Mouse (Mus musculus) ES-E14 (cell line): ENCODE measurements around the gene Stat5b.

Experiments
- HCFC1 ChIP-seq: IDR thresholded peaks from 2 replicates; pipeline ENCODE4 v1.6.1; 2012; ENCODE audit warnings: low read length, inconsistent platforms, borderline replicate concordance; ENCODE audit not compliant: insufficient read depth
- MAFK ChIP-seq: IDR thresholded peaks from 2 replicates; pipeline ENCODE4 v1.6.1; 2014; ENCODE audit warnings: mild to moderate bottlenecking, low read depth, low read length, inconsistent platforms; ENCODE audit not compliant: insufficient read depth
- ZNF384 ChIP-seq: IDR thresholded peaks from 2 replicates; pipeline ENCODE4 v1.6.1; 2012; ENCODE audit warnings: low read depth, low read length, inconsistent platforms

DNA sequence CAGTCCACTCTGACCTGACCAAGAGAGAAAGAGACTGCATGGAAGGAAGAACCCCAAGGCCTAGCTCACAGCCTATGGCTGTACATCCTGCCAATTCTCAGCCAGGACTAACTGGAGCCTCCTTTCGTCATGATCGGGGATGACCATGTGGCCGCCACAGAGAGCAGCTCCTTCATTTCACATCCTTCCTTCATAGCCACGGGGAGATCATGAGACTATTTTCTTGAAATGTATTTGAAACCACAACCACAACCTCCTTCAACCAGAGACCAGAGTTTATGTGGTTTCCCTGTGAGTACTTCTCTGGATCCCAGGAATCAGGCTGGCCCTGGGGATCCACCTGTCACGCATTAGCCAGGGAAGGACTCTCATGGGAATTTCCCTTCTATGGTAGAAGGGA, 2.5 kb upstream of the Stat5b start:
- TF ChIP-seq MAFK, result no peak
- no peak for TF ChIP-seq ZNF384
- TF ChIP-seq HCFC1, result no peak
